Mouse (Mus musculus): ENCODE data around the gene Msmp. TPM values are rescaled to one million over a fixed set of nuclear protein-coding genes. Genes with fewer than 3 reads are reported as not detected.

Msmp gene
- polyA plus RNA-seq, 1 experiment from 2014 or later: 2.1 TPM

GRCm38 (mm10) chr4:43573561-43573960, 10.7 kb downstream of the Msmp start:
- no peak overlapping the region for H3K4me2 ChIP-seq (replicated peaks)
- WGBS: 95% methylated on average over 4 of the region's 4 CpGs
- no peaks in the 10 kb centered on the region for H3K9me3 ChIP-seq
- H3K27ac ChIP-seq: no peak overlapping the region
- no peak overlapping the region for H3K4me3 ChIP-seq (replicated peaks)
- H3K36me3 ChIP-seq: peaks cover 59% of the 10 kb centered on the region
- no peak for ATAC-seq
- H3K4me1 ChIP-seq (replicated peaks): peaks cover 42% of the 10 kb centered on the region
- no peaks in the 10 kb centered on the region for H3K27me3 ChIP-seq
- H3K9ac ChIP-seq (replicated peaks): no peak overlapping the region

- Histone ChIP-seq H3K27ac (no peak overlapping the region), H3K9ac (replicated peaks) (no peak overlapping the region), H3K4me1 (replicated peaks) (peaks cover 25% of the 10 kb centered on the region), H3K36me3 (peaks cover 79% of the 10 kb centered on the region), H3K9me3 (no peaks in the 10 kb centered on the region), H3K27me3 (no peaks in the 10 kb centered on the region), H3K4me3 (replicated peaks) (no peak overlapping the region), H3K4me2 (replicated peaks) (no peak overlapping the region)
- 92% methylated on average over 6 of the region's 6 CpGs for WGBS
- no peak for ATAC-seq
Observed at GRCm38 (mm10) chr4:43571395-43572045, 12.8 kb downstream of the Msmp start.

GRCm38 (mm10) chr4:43567140-43567539, 17.2 kb downstream of the Msmp start:
- no peak for ATAC-seq
- Histone ChIP-seq H3K9me3 (no peaks in the 10 kb centered on the region), H3K9ac (replicated peaks) (no peak overlapping the region), H3K4me3 (replicated peaks) (no peak overlapping the region), H3K27ac (no peak overlapping the region), H3K27me3 (no peaks in the 10 kb centered on the region), H3K4me2 (replicated peaks) (no peak overlapping the region), H3K36me3 (peaks cover 77% of the 10 kb centered on the region), H3K4me1 (replicated peaks) (peaks cover 15% of the 10 kb centered on the region)
- 97% methylated on average over 9 of the region's 9 CpGs for WGBS

- WGBS: 57% methylated on average over 2 of the region's 2 CpGs
- 0 out of 2 replicates have a peak overlapping the region, but pooled peaks have one; percentile 11 for H3K4me2 ChIP-seq (replicated peaks)
- ATAC-seq: no peak
Observed at GRCm38 (mm10) chr4:43564231-43564630, 20.1 kb downstream of the Msmp start.

GRCm38 (mm10) chr4:43563601-43563875, 20.8 kb downstream of the Msmp start:
- 91% methylated on average over 4 of the region's 4 CpGs for WGBS
- H3K9me3 ChIP-seq: no peaks in the 10 kb centered on the region

More at GRCm38 (mm10) chr4:43564231-43564630, 20.1 kb downstream of the Msmp start:
- Histone ChIP-seq H3K4me1 (replicated peaks) (peaks cover 39% of the 10 kb centered on the region), H3K9ac (replicated peaks) (no peak overlapping the region), H3K36me3 (peaks cover 47% of the 10 kb centered on the region), H3K27me3 (no peaks in the 10 kb centered on the region), H3K4me3 (replicated peaks) (no peak overlapping the region), H3K27ac (no peak overlapping the region), H3K9me3 (no peaks in the 10 kb centered on the region)

GRCm38 (mm10) chr4:43562769-43563600, 21.3 kb downstream of the Msmp start:
- peak; percentile 9 for ATAC-seq
- H3K27ac ChIP-seq: peak overlapping the region; percentile 98

More at GRCm38 (mm10) chr4:43563601-43563875, 20.8 kb downstream of the Msmp start:
- no peaks in the 10 kb centered on the region for H3K27me3 ChIP-seq
- ATAC-seq: no peak
- peak overlapping the region; percentile 91 for H3K4me3 ChIP-seq (replicated peaks)
- no peak overlapping the region for H3K27ac ChIP-seq
- peak overlapping the region; percentile 96 for H3K9ac ChIP-seq (replicated peaks)
- H3K36me3 ChIP-seq: peaks cover 45% of the 10 kb centered on the region
- peaks cover 46% of the 10 kb centered on the region for H3K4me1 ChIP-seq (replicated peaks)
- H3K4me2 ChIP-seq (replicated peaks): peak overlapping the region; percentile 95

GRCm38 (mm10) chr4:43561997-43562768, 22.1 kb downstream of the Msmp start, which contains the start of the genes Creb3 and Tln1:
Gene Creb3 (plus strand): TSS chr4:43562332.
Gene Tln1 (minus strand): TSS chr4:43562691.
- Histone ChIP-seq H3K9ac (replicated peaks) (peak within 1 kb of the TSS; percentile 96), H3K4me1 (replicated peaks) (peaks cover 60% of the 10 kb centered on the region), H3K9me3 (no peaks in the 10 kb centered on the region), H3K4me2 (replicated peaks) (peak within 1 kb of the TSS; percentile 95), H3K27ac (peak within 1 kb of the TSS; percentile 98), H3K4me3 (replicated peaks) (peak within 1 kb of the TSS; percentile 91), H3K36me3 (peaks cover 32% of the 10 kb centered on the region), H3K27me3 (no peaks in the 10 kb centered on the region)
- peak; percentile 97 for ATAC-seq
- under 1% methylated on average over 62 of the region's 62 CpGs for WGBS

More at GRCm38 (mm10) chr4:43562769-43563600, 21.3 kb downstream of the Msmp start:
- peak overlapping the region; percentile 96 for H3K9ac ChIP-seq (replicated peaks)
- peaks cover 40% of the 10 kb centered on the region for H3K36me3 ChIP-seq
- H3K4me2 ChIP-seq (replicated peaks): peak overlapping the region; percentile 95
- WGBS: 9% methylated on average over 22 of the region's 22 CpGs
- H3K27me3 ChIP-seq: no peaks in the 10 kb centered on the region
- H3K4me1 ChIP-seq (replicated peaks): peaks cover 52% of the 10 kb centered on the region
- H3K4me3 ChIP-seq (replicated peaks): peak overlapping the region; percentile 91
- no peaks in the 10 kb centered on the region for H3K9me3 ChIP-seq

- peak; percentile 38 for ATAC-seq
- Histone ChIP-seq H3K4me2 (replicated peaks) (peak overlapping the region; percentile 95), H3K36me3 (peaks cover 26% of the 10 kb centered on the region), H3K9me3 (no peaks in the 10 kb centered on the region), H3K4me1 (replicated peaks) (peaks cover 60% of the 10 kb centered on the region), H3K9ac (replicated peaks) (peak overlapping the region; percentile 96), H3K27me3 (no peaks in the 10 kb centered on the region), H3K4me3 (replicated peaks) (peak overlapping the region; percentile 91), H3K27ac (peak overlapping the region; percentile 98)
- 3% methylated on average over 16 of the region's 16 CpGs for WGBS
Observed at GRCm38 (mm10) chr4:43561436-43561996, 22.8 kb downstream of the Msmp start.

GRCm38 (mm10) chr4:43560976-43561375, 23.3 kb downstream of the Msmp start:
- no peak for ATAC-seq
- Histone ChIP-seq H3K4me2 (replicated peaks) (peak overlapping the region; percentile 95), H3K27me3 (no peaks in the 10 kb centered on the region), H3K36me3 (peaks cover 26% of the 10 kb centered on the region), H3K4me1 (replicated peaks) (peaks cover 60% of the 10 kb centered on the region), H3K27ac (no peak overlapping the region), H3K9ac (replicated peaks) (peak overlapping the region; percentile 96), H3K9me3 (no peaks in the 10 kb centered on the region), H3K4me3 (replicated peaks) (peak overlapping the region; percentile 91)
- 47% methylated on average over 2 of the region's 2 CpGs for WGBS

GRCm38 (mm10) chr4:43560243-43560611, 24.1 kb downstream of the Msmp start:
- Histone ChIP-seq H3K27ac (no peak overlapping the region), H3K4me3 (replicated peaks) (peak overlapping the region; percentile 9; the same call in 1 of the 2 replicates), H3K9ac (replicated peaks) (peak overlapping the region; percentile 96), H3K9me3 (no peaks in the 10 kb centered on the region), H3K4me1 (replicated peaks) (peaks cover 60% of the 10 kb centered on the region), H3K4me2 (replicated peaks) (peak overlapping the region; percentile 95; the same call in 1 of the 2 replicates), H3K27me3 (no peaks in the 10 kb centered on the region), H3K36me3 (peaks cover 26% of the 10 kb centered on the region)
- 74% methylated on average over 6 of the region's 6 CpGs for WGBS
- no peak for ATAC-seq

- ATAC-seq: no peak
- H3K9ac ChIP-seq (replicated peaks): peak overlapping the region; percentile 96
- H3K27me3 ChIP-seq: no peaks in the 10 kb centered on the region
- no peaks in the 10 kb centered on the region for H3K9me3 ChIP-seq
- H3K27ac ChIP-seq: no peak overlapping the region
- 87% methylated on average over 13 of the region's 13 CpGs for WGBS
- peak overlapping the region; percentile 95; the same call in 1 of the 2 replicates for H3K4me2 ChIP-seq (replicated peaks)
- H3K4me1 ChIP-seq (replicated peaks): peaks cover 60% of the 10 kb centered on the region
- peaks cover 26% of the 10 kb centered on the region for H3K36me3 ChIP-seq
- H3K4me3 ChIP-seq (replicated peaks): 0 out of 2 replicates have a peak overlapping the region, but pooled peaks have one; percentile 9
Observed at GRCm38 (mm10) chr4:43559519-43560242, 24.6 kb downstream of the Msmp start.

Measured in midbrain, embryonic 13.5 days (tissue).